Mouse (Mus musculus) ES-Bruce4 (cell line): ENCODE results near the gene Nhsl1.
A peak's percentile ranks its signal among the peaks of the same experiment; 100 is the strongest.

Experiments used
- CTCF ChIP-seq: IDR thresholded peaks from one replicate; pipeline ENCODE4 v1.8.1; 2011; ENCODE audit warnings: low read depth, low read length
- EP300 ChIP-seq: IDR thresholded peaks from 2 replicates; pipeline ENCODE4 v1.6.1; 2011; ENCODE audit warnings: low read depth, low read length; ENCODE audit not compliant: insufficient read depth
- POLR2A ChIP-seq: IDR thresholded peaks from one replicate; pipeline ENCODE4 v1.8.1; 2011; ENCODE audit warnings: low read length; ENCODE audit not compliant: insufficient read depth

GRCm38 (mm10) chr10:18400089-18400644 is 81.4 kb downstream of the Nhsl1 start:
- TF ChIP-seq POLR2A: no peak
- TF ChIP-seq CTCF: peak; percentile 9
- TF ChIP-seq EP300: no peak
